Mouse (Mus musculus) urinary bladder, postnatal 10 days (tissue): ENCODE data around the gene Cdkn2aip.

Experiments used
- DNase-seq: peaks from one replicate; pipeline ENCODE4 v3.0.0; 2022; ENCODE audit warnings: low spot score

Cdkn2aip gene

DNA sequence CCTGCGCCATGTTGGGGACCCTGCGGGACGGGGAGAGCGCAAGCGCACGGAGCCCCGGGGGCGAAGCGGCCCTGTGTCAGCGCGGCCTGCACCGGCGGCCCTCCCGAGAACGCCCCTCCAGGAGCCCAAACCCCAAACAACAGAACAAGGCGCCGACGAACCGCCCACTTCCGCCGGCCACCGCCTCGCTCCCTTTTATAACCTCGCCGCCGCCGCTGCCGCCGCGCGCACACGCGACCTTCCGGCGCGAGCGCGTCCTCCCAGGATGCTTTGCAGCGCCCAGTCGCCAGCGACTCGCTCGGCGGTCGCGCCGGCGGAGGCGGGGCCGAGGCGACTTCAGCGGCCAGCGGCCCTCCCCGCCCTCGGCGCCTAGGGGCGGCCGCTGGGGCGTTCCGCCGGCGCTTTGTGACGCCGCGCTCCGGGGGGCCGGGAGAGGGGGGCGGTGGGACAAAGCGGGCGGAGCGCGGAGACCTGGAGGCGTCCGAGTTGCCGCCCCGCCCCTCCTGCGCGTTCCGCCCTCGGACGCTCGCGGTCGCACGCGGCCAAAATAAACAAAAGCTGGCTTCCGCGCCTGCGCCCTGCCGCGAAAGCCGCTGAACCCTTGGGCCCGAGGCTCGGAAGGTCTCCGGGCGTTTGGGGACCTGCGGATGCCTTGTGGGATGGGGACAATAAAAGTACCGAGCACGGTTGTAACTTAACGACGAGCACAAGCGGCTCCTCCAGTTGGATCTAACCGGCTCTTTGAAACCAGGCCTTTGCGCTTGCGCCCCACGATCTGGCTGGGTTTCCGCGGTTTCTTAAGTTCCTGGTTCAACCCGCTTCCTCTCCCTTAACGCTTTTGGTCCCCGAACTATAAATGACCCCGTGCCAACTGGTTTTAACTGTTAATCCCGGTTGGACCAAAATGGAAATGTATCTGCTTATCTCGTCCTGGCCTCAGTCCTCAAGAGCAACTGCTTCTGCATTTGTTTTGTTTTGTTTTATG is at the start of gene Cdkn2aip:
TSS of gene Cdkn2aip (minus strand) at position 172 of the 985 bp plus-strand sequence.
- peak; percentile 87 for DNase-seq

DNA sequence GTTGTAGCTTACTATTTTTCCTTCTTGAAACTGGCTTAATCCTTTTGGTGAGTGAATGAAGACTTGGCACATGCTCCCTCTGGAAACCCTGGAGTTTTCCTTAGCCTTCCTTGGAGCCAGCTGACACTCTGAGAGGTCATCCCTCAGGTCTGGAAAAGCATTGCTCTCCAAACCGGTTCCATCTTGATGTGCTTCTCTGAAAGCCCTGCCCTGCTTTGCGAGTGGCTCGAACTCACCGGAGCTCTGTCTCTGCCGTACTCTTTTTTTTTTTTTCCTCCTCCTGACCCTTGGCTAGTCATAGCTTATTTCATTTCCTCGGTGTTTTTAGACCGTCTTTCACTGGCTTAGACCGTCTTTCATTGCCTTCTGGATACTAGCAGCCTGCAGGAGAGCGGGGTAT is 49.5 kb upstream of the Cdkn2aip start:
- DNase-seq = no peak

DNA sequence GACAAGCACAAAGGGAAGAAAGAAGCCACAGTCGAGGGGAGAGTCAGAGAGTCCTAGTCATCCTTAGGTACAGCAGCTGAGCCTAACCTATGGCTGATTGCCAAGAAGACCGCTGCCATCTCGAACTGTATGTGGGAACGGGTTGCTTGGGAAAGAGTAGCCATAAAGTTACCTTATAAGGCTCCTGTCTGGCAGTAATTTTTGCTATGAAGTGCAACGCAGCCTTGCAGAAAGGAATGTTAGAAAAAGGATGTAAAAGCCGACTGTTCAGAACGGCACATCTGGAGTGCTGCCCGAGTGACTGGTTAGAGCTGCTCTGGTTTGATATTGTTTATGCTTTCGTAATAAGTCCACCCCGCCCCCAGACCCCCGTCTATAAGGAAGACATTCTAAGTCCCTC is 47.0 kb upstream of the Cdkn2aip start:
- no peak for DNase-seq

DNA sequence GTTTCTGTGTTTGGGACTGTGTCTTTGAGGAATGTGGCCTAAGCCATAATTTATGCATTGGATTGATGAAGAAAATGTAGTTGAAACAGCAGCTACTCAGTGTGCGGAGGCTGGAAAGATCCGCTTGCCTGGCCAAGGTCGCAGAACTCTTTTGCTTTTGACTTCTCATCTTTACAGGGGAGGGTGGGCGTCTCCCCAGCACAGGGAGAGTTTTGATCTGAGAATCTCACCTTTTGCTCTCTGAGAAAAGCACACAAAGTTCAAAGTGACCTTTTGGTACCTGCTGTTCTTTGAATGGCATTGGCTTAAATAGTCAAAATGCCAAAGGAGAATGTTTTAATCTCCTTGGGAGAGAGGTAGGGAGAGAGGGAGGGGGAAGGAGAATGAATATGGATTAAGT is 46.5 kb upstream of the Cdkn2aip start:
- DNase-seq = no peak

DNA sequence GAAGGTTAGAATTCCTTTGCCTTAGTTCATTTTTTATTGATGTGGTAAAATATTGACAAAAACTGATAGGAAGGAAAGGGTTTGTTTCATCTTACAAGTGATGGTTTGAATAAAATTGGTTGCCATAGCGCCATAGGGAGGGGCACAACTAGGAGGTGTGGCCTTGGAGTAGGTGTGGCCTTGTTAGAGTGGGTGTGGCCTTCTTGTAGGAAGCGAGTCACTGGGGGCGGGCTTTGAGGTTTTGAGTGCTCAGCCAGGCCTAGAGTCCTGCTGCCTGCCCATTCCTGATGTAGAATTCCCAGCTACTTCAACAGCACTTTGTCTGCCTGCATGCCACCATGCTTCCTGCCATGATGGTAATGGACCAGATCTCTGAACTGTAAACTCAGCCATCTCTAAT is 39.4 kb upstream of the Cdkn2aip start:
- no peak for DNase-seq

DNA sequence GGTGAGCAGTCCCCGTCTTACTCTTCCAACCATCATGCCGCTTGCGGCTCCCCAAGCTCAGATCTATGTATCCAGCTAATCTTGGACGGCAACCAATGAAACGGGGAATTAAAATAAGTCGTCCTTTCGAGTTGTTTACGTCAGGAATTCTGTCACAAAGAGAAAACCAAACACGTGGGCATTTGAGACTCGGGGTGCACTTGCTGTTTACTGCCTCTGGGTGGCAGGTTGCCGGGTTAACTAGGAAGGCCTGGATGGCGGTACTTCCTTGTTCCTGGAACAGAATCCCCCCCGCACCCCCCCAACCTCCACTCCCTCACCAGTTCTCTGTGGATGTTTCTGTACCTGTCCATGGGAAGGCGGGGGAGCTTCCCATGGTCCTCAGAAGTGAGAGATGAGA is 36.4 kb upstream of the Cdkn2aip start:
- no peak for DNase-seq

DNA sequence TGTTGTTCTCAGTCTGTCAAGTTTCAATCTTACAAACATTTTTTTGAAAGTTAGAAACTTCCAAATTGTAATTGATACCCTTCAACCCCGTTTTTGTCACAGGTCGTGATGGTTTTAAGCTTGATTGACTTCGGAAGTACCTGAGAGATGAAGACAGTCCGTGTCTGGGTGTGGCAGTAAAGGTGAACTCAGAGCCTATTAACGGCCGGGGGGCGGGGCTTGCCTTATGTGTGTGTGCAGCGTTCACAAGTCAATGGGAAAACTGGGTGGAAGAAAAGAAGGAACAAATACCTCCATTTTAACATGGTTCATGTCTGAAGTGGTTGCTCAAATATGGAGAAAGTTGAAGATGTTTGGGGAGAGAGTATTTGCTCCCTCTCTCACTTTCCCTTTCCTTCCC is 35.8 kb upstream of the Cdkn2aip start:
- DNase-seq = no peak

DNA sequence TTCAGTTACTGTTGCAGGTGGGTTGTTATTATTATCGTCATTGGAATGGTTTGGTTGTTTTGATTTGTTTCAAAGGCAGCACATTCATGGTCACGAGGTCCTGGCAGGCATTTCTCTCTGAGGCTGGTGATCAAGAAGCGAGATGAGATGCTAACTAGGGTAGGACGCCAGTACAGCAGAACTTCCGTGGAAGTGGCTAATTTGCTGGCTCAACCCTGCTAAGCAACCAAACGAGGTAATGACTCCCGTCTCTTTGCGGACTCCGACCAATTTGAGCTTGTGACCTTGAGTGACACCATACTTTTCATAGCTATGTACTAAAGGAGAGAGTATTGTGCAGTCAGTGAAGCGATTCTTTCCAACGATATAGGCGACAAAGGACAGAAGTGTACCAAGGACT is 32.6 kb upstream of the Cdkn2aip start:
- DNase-seq = no peak

DNA sequence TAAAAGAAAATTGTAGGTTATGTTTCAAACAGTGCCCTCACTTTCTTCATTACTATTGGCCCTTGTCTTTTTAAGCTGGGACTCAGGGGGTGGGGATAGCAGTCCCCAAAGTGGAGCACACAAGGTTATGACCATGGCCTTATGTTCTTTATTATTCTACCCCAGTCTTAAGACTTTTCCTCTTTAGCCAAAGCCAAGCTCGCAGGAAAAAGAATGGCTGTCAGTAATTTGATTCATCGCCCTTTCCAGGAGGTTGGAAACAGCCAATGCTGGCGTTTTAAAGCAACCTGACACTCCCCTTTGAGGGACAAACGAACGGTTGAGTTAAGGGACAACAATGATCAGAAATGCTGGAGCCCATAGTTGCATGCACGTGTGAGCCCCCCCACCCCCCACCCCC is 32.1 kb upstream of the Cdkn2aip start:
- no peak for DNase-seq

DNA sequence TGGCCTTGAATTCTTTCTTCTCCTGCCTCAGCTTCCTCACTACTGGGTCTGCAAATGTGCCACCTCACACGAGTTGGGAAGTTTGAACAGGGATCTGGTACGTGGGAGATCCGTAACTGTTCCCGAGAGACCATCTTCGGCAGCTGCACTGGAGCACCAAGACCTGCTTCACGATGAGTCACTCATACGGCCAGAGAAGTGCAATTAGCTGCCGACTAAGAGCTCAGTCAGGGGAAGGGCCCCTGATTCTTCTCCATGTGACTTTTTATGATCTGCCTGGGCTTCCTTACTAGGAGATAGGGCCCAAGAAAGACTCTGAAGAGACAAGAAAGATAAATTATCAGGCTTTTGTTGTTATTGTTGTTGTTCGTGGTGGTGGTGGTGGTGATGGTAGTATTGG is 31.1 kb upstream of the Cdkn2aip start:
- DNase-seq = no peak

DNA sequence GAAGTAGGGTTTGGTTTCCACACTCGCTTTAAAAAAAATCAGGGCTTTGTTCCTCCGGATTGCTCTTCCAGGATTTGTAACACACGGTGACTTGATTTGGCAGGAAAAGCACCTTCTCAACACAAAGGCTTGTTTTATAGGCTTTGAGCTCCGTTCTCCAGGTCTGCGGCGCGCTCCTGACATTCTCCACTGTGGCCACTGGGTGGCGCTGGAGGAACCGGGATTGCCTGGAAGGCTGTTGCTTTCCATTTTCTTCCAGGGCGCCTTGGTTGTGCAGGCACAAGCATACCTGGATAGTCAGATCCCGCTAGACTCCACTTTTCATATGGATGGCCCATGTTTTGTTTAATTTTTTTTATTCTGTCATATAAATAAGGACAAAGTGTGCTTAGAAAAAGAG is 29.7 kb upstream of the Cdkn2aip start:
- peak; percentile 62 for DNase-seq

DNA sequence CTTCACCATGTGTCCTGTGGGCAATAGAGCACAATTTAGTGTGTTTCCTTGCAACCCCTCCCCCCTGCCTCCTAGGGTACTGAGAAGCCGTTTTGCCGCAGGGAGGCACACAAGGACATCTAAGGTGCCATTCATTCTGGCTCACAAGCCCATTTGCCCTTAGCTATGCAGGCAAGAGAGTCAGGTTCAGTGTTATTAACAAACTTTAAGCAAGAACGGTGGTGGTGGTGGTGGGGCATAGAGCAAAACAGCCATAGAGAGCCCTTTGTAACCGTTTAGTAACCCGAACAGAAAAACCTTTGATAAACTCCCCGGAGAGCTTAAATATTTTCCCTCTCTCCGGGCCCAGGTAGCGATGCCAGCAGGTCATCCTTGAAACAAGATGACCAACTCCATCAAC is 29.3 kb upstream of the Cdkn2aip start:
- no peak for DNase-seq

DNA sequence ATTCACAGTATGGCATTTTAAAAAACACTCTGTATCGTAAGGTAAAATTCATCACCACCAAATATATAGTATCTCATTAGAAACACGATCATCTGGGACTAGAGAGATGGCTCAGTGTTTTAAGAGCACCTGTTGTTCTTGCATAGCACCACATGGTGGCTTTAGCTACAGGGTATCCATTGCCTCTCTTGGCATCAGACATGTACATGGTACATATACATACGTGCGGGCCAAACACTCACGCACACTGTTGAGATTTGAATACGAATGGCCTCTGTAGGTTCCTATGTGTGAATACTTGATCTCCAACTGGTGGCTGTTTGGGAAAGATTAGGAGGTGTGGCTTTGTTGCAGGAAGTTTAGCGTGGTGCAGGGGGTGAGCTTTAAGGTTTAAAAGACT is 28.6 kb upstream of the Cdkn2aip start:
- no peak for DNase-seq

DNA sequence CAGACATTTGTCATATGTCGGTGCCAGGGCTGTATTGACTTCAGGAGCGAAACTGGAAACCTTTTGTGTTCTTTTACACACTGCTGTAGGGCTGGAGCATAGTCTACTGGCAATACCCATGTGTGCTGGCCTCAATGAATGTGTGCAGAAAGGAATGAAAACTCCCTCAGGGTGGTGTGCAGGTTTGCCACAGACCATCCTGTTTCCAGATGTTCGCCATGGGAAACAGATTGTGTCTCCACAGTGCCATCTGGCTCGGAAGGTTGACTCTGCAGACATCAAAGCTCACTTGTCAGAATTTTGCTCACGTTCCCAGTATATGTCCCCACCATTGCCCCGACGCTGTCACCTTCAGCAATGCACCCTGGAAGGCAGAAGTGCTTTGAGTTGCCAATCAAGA is 23.4 kb upstream of the Cdkn2aip start:
- DNase-seq = no peak

DNA sequence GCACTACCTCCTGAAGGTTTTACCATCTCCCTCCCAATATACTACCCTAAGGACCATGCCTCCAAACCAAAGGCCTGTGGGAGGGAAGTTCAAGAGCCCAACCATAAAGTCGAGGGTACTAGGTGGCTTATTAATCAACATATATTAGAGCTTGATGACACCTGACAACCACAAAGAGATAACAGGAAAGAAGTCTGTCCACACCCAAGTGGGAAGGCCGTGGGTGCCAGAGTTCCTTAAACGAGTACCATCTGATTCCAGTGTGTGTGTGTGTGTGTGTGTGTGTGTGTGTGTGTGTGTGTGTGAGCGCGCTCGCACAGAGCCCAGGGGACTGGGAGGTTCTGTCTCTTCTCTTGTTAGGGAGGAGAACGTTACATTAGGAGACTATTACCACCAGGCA is 15.6 kb upstream of the Cdkn2aip start:
- DNase-seq = no peak

DNA sequence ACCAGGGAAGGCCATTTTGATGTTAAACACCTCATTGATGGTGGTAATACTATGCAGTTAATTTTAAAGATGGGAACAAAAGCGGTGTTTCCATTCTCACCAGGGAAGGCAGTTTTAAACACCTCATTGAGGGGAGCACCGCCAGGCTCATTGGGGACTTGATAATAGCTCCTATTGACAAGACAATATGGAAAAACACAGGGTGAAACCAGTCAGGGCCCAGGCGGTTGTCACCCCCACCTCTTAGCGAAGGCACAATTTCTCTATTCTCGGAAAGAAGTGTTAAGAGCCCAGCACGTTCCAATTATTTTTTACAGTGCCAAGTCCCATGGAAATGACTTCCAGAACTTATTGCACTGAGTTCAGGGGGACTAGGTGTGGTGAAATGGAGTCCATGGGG is 13.2 kb upstream of the Cdkn2aip start:
- no peak for DNase-seq

DNA sequence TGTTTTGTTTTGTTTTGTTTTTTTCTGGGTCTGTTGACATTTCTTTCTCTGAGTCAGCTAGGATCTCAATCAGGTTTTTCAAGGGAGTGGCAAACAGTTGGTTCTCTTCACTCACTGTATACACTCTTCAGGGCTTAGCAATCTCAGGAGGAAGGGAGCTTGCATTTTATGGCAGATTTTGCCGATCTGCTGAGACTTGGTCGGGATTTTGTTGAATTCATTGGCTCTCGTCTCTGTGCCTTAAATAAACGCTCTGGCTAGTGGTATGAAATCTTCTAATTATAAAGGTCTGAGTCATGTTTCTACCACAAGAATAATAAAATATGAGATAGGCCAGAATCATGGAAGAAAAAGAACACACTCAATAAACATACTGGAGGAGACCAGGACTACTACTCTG is 7.9 kb upstream of the Cdkn2aip start:
- no peak for DNase-seq

DNA sequence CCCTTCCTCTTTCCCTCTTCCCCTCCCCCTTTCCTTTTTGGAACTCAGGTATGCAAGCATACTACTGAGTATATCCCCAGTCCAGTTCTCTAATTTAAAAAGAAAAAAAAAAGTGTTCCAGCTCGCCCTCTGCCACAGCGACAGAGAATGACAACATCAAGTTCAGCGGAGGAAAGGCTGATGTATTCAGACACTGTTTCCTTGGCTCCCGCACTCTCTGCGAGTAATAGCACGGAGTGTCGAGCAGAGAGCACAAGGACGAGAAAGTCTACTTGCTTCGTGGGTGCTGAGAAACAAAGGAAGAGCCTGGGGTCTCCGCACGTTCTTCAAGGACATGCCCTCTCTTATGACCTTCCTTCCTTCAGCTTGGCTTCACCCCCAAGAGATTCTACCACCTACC is 4.9 kb upstream of the Cdkn2aip start:
- no peak for DNase-seq

DNA sequence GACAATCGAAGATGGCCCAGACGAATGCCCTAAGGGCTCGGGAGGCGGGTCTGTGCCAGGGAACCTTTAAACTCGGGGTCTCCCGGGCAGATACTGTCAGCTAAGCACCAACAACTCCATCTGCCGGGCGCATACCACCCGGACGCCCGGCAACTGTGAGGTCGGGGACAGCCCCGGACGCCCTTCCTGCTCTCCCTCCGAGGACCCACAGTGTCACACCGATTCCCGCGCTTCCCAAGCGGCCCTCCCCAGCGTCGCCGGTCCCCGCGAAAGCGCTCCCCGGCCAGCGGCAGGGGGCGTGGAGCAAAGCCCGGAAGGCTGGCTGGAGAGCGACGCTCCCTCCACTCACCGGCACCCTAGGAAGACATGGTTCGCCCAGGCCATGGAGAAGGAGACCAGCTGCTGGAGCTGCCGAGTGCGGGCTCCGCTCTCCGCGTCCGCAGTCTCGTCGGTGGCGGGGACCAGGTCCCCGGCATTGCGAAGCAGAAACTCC is 515 bp downstream of the Cdkn2aip start:
- peak; percentile 10 for DNase-seq

DNA sequence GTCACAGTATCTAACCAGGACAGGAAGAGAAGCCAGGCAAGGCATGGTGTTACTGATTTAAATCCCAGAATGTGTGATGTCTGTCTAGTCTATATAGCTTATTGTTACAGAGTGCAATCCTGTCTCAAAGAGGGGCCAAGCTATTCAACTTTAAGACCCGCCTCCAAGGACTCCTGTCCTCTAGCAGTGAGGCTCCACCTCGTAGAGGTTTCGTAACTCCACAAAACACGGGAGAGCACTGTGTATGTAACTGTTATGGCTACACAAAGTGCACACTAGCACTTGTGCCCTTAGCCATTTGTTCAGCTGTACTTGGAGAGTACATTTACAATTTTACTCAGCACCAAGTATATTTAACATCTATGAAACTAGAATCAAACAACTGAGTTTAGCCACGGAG is 5.6 kb downstream of the Cdkn2aip start:
- no peak for DNase-seq

DNA sequence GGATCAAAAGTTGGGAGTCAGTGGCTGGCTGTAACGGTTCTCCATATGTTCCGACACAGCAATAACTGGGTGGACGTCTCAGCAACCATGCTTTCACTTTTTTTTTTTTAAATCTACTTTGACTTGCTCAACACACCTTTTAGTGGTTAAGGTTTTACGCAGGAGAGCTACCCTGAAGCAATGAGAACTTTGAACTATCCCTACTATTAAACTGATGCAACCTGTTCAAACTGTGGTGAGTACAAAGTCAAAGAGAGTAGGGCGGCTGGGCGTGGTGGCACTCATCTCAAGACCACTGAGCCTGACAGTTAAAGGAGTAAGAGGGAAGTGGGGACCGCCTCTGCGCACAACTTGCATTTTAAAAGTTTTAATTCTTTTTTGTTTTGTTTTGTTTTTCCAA is 7.0 kb downstream of the Cdkn2aip start:
- DNase-seq = no peak

DNA sequence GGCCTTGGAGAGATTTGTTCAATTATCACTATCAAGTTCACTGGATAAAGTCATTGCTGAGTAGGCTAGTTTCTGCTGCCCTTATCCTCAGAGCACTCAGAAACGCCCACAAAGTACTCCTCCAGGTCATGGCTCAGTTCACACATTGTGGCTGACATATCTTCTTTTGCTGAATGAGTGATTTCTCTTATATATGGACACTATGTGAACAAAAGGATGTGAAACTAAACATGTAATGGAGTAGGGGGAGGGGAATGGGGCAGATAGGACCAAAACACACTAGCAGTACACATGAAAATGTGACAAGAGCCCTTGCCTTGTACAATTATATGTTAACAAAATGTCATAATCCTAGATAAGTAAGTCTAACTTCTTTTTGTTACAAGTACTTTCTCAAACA is 11.4 kb downstream of the Cdkn2aip start:
- no peak for DNase-seq

DNA sequence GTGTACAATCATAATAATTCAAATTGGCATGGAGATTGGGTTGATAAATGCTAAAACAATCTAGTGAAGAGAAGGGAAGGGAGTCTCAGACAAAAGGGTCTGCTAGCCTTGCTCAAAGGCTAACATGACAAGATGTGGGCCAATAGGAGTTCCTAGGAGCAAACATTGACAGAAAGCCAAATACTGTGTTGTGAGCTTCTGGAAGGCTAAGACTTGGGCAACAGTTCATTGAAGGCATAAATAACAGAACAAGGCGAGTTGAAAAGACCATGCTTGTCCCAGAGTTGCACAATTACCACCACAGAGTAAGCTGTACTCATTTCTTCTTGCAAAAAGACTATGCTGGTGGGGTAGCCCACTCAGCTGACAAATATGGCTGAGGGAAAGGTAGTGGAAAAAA is 16.0 kb downstream of the Cdkn2aip start:
- no peak for DNase-seq
